Mouse (Mus musculus): ENCODE measurements around the gene Evi5. TPM values are rescaled to one million over a fixed set of nuclear protein-coding genes. Genes with fewer than 3 reads are reported as not detected.

The Evi5 gene
- polyA plus RNA-seq, 1 experiment: 37.2 TPM

- Histone ChIP-seq H3K27me3 (ENCODE audit: control insufficient read depth, insufficient read depth, low read length) (no peaks in the 10 kb centered on the region), H3K27ac (ENCODE audit: insufficient read depth, low read length) (no peak overlapping the region), H3K4me1 (ENCODE audit: control insufficient read depth, insufficient read depth, low read length) (peaks cover 3% of the 10 kb centered on the region; the same call in 1 of the 2 replicates), H3K4me3 (replicated peaks; ENCODE audit: insufficient read depth, low read depth, low read length) (no peak overlapping the region)
- WGBS: 95% methylated on average over 4 of the region's 4 CpGs
- no peak for DNase-seq
- no peak for TF ChIP-seq POLR2A (IDR thresholded peaks at IDR 0.05; ENCODE audit: borderline replicate concordance, insufficient read depth, low read length)
- TF ChIP-seq CTCF (IDR thresholded peaks at IDR 0.05; ENCODE audit: borderline replicate concordance, insufficient read depth, low read depth, low read length): no peak
Measured at GRCm38 (mm10) chr5:107848964-107849363, 25.9 kb downstream of the Evi5 start.

DNA sequence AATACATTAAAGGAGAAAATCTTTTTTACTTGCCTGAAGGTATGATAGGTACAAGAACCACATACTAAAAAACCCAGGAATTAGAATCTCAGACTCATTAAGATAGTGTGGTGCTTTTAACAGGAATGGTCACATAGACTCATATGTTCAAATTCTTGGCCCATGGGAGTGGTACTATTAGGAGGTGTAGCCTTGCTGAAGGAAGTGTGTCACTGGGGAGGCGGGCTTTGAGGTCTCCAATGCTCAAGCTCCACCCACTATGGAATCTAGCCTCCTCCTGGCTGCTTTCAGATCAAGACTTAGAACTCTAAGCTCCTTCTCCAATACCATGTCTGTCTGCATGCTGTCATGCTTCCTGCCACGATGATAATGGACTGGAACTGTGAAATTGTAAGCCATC lies 27.1 kb downstream of the Evi5 start:
- no peak overlapping the region for H3K4me3 ChIP-seq (replicated peaks; ENCODE audit: insufficient read depth, low read depth, low read length)
- no peak for DNase-seq
- 72% methylated on average over 2 of the region's 2 CpGs for WGBS
- TF ChIP-seq CTCF (IDR thresholded peaks at IDR 0.05; ENCODE audit: borderline replicate concordance, insufficient read depth, low read depth, low read length) (no peak), POLR2A (IDR thresholded peaks at IDR 0.05; ENCODE audit: borderline replicate concordance, insufficient read depth, low read length) (no peak)
- H3K4me1 ChIP-seq (ENCODE audit: control insufficient read depth, insufficient read depth, low read length): peaks cover 3% of the 10 kb centered on the region; the same call in 1 of the 2 replicates
- H3K27me3 ChIP-seq (ENCODE audit: control insufficient read depth, insufficient read depth, low read length): no peaks in the 10 kb centered on the region
- no peak overlapping the region for H3K27ac ChIP-seq (ENCODE audit: insufficient read depth, low read length)

GRCm38 (mm10) chr5:107847349-107847748 lies 27.6 kb downstream of the Evi5 start:
- TF ChIP-seq POLR2A (IDR thresholded peaks at IDR 0.05; ENCODE audit: borderline replicate concordance, insufficient read depth, low read length): no peak
- TF ChIP-seq CTCF (IDR thresholded peaks at IDR 0.05; ENCODE audit: borderline replicate concordance, insufficient read depth, low read depth, low read length): no peak
- peak; percentile 63 to 82 for DNase-seq
- H3K27me3 ChIP-seq (ENCODE audit: control insufficient read depth, insufficient read depth, low read length): no peaks in the 10 kb centered on the region
- 9% methylated on average over 5 of the region's 5 CpGs for WGBS
- H3K4me3 ChIP-seq (replicated peaks; ENCODE audit: insufficient read depth, low read depth, low read length): no peak overlapping the region
- H3K27ac ChIP-seq (ENCODE audit: insufficient read depth, low read length): no peak overlapping the region
- H3K4me1 ChIP-seq (ENCODE audit: control insufficient read depth, insufficient read depth, low read length): peaks cover 3% of the 10 kb centered on the region; the same call in 1 of the 2 replicates

- no peak overlapping the region for H3K27ac ChIP-seq (ENCODE audit: insufficient read depth, low read length)
- WGBS: 97% methylated on average over 5 of the region's 5 CpGs
- no peaks in the 10 kb centered on the region; the same call in 1 of the 2 replicates for H3K4me1 ChIP-seq (ENCODE audit: control insufficient read depth, insufficient read depth, low read length)
- no peak overlapping the region for H3K4me3 ChIP-seq (replicated peaks; ENCODE audit: insufficient read depth, low read depth, low read length)
- TF ChIP-seq POLR2A (IDR thresholded peaks at IDR 0.05; ENCODE audit: borderline replicate concordance, insufficient read depth, low read length) (no peak), CTCF (IDR thresholded peaks at IDR 0.05; ENCODE audit: borderline replicate concordance, insufficient read depth, low read depth, low read length) (no peak)
- DNase-seq: no peak
- H3K27me3 ChIP-seq (ENCODE audit: control insufficient read depth, insufficient read depth, low read length): no peaks in the 10 kb centered on the region
Measured at GRCm38 (mm10) chr5:107840549-107841238, 34.2 kb downstream of the Evi5 start.

- H3K27ac ChIP-seq (ENCODE audit: insufficient read depth, low read length): no peak overlapping the region
- DNase-seq: no peak
- H3K4me1 ChIP-seq (ENCODE audit: control insufficient read depth, insufficient read depth, low read length): no peaks in the 10 kb centered on the region; the same call in 1 of the 2 replicates
- H3K4me3 ChIP-seq (replicated peaks; ENCODE audit: insufficient read depth, low read depth, low read length): no peak overlapping the region
- H3K27me3 ChIP-seq (ENCODE audit: control insufficient read depth, insufficient read depth, low read length): no peaks in the 10 kb centered on the region
- TF ChIP-seq CTCF (IDR thresholded peaks at IDR 0.05; ENCODE audit: borderline replicate concordance, insufficient read depth, low read depth, low read length) (no peak), POLR2A (IDR thresholded peaks at IDR 0.05; ENCODE audit: borderline replicate concordance, insufficient read depth, low read length) (no peak)
- WGBS: 32% methylated on average over 3 of the region's 3 CpGs
Measured at GRCm38 (mm10) chr5:107838891-107839644, 35.8 kb downstream of the Evi5 start.

DNA sequence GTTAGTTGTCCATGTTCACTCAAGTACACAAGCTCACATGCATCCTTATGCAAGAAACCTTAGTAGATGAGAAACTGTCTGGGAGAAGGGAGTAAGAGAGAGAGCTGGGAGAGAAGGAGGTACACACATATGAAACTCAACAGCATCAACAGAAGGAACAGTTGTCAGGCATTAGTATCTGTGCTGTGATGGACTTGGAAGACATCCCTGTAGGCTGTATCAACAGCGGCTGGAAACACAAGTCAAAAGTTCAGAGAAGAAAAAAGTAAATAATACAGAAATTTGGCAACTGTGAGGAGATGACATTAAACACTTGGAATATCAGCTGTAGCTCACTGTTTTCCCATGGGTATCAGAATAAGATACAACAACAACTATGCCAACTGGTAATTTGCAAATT lies 40.6 kb downstream of the Evi5 start:
- TF ChIP-seq CTCF (IDR thresholded peaks at IDR 0.05; ENCODE audit: borderline replicate concordance, insufficient read depth, low read depth, low read length): no peak
- no peak for TF ChIP-seq POLR2A (IDR thresholded peaks at IDR 0.05; ENCODE audit: borderline replicate concordance, insufficient read depth, low read length)
- Histone ChIP-seq H3K4me3 (replicated peaks; ENCODE audit: insufficient read depth, low read depth, low read length) (no peak overlapping the region), H3K4me1 (ENCODE audit: control insufficient read depth, insufficient read depth, low read length) (no peaks in the 10 kb centered on the region; the same call in 1 of the 2 replicates), H3K27ac (ENCODE audit: insufficient read depth, low read length) (no peak overlapping the region), H3K27me3 (ENCODE audit: control insufficient read depth, insufficient read depth, low read length) (no peaks in the 10 kb centered on the region)
- DNase-seq: no peak
- WGBS: 74% methylated on average over 1 of the region's 1 CpGs

DNA sequence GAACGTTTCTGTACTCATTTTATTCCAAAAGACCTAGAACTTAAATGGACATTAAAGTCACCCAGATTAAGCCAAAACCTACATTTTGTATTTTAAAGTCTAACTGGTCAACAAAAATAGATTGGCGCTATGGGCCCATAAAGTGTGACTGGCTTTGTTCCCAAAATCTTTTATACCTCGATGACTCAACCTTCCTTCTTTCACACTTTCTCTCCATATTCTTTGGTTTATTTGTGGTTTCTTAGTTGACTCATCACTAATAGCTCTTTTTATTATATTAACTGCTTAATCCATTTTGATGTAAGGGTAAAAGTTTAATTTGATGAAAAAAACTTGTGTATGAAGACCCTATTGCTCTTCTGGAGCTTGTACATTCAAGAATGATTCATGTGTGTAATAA lies 43.6 kb downstream of the Evi5 start:
- Histone ChIP-seq H3K4me3 (replicated peaks; ENCODE audit: insufficient read depth, low read depth, low read length) (no peak overlapping the region), H3K4me1 (ENCODE audit: control insufficient read depth, insufficient read depth, low read length) (no peaks in the 10 kb centered on the region), H3K27me3 (ENCODE audit: control insufficient read depth, insufficient read depth, low read length) (no peaks in the 10 kb centered on the region), H3K27ac (ENCODE audit: insufficient read depth, low read length) (no peak overlapping the region)
- DNase-seq: no peak
- no peak for TF ChIP-seq POLR2A (IDR thresholded peaks at IDR 0.05; ENCODE audit: borderline replicate concordance, insufficient read depth, low read length)
- TF ChIP-seq CTCF (IDR thresholded peaks at IDR 0.05; ENCODE audit: borderline replicate concordance, insufficient read depth, low read depth, low read length): no peak
- 90% methylated on average over 3 of the region's 3 CpGs for WGBS
